In the genomic region with DNA sequence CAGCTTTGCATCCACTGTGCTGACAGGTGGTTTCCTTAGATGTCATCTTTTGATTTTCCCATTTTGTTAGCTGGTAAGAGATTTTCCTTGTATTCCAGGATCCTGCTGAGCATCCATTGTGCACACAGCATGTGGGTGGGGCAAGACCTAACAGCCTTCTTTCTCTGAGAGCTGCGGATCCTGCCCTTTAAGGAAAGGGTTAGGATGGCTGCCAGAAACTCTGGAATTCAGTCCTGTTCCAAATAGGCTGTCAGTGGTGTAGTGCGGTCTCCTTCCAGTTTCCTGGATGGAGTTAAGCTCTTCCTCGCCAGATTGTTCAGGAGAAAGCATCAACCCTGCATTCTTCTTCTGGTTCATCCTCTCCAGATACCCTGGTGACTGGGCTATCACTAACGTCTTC, we compare ENCODE assay signal across 8 mouse cellular contexts. TPM values are rescaled to one million over a fixed set of nuclear protein-coding genes. Genes with fewer than 3 reads are reported as not detected.
DNase-seq lines count a peak whose midpoint lies in the region; ATAC-seq lines count a peak whose summit lies in the region.

No protein-coding gene starts in this region.

- no peak for ATAC-seq in monocyte, adult 5-6 weeks (replicated peaks; ENCODE audit: insufficient number of reproducible peaks, low FRiP score, low TSS enrichment, poor library complexity, severe bottlenecking)

- peak; percentile 2 for DNase-seq in cerebellum, adult 9-11 months
- DNase-seq in cerebellum, postnatal 4 days (ENCODE audit: low spot score in 2 of 2) = no peak
- DNase-seq in urinary bladder, postnatal 25 days (ENCODE audit: low spot score) = peak; percentile 31
- DNase-seq in urinary bladder, adult 2 months (ENCODE audit: low spot score) = no peak
- peak; percentile 61 for DNase-seq in kidney, postnatal 10 days
- DNase-seq in right cerebral cortex, adult 2 months (ENCODE audit: low spot score in 2 of 2) = no peak
- no peak for DNase-seq in layer of hippocampus, postnatal 14 days (ENCODE audit: low spot score in 2 of 2)

RNA-seq across cellular contexts. Expression of a gene that starts 8.8 kb away (rescaled TPM):
- polyA plus RNA-seq in urinary bladder, adult 2 months (2012; rRNA removed) = 31.1 and 35.7 TPM in 2 replicates
- 1 to 10 TPM; 1.3 to 1.7 TPM for total RNA-seq in layer of hippocampus, postnatal 14 days (2021)
- total RNA-seq in monocyte, adult 5-6 weeks (2017) = 0.19 TPM in 1 of 3 replicates, not detected in the others

Comparison
In these comparisons a context has a peak if more than half of its experiments do, and no peak if none do; other contexts are left out.
1. DNase-seq: peak in cerebellum, adult 9-11 months (single experiment), urinary bladder, postnatal 25 days (single experiment) and kidney, postnatal 10 days (single experiment); none in cerebellum, postnatal 4 days (0 of 2), urinary bladder, adult 2 months (single experiment), right cerebral cortex, adult 2 months (0 of 2) and layer of hippocampus, postnatal 14 days (0 of 2).